In the genomic region with DNA sequence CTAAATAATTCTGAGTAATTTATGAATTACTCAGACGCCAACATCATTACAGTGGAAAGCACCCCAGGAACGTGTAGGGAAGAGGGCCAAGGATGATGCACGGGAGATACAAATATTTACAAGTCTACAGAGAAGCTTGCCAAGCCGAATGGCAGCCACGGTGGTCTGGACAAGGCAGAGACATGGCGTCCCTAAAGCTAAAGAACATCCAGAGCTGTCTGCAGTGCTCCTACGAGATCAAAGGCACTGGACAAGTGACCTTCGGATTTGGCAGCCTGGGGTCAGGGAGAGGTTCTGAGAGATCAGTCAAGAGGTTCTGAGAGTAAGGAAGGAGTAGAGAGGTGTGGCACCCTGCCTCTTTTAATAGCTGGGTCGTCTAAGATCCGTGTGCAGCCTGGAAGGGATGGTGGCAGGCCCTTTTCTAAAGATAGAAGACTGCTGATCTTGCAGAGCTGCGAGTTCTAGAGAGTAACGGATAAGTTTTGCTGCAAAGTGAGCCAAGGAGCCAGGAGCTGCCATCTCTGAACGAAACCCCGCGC, we compare ENCODE assay signal across 8 mouse cellular contexts. TPM values are rescaled to one million over a fixed set of nuclear protein-coding genes. Genes with fewer than 3 reads are reported as not detected.
DNase-seq lines count a peak whose midpoint lies in the region; ATAC-seq and TF ChIP-seq lines count a peak whose summit lies in the region.

No protein-coding gene starts in this region.

- no peaks in the 10 kb centered on the region for H3K27me3 ChIP-seq in hindbrain, embryonic 12.5 days

- no peak for TF ChIP-seq CTCF in left cerebral cortex, adult 2 months (IDR thresholded peaks at IDR 0.05)

- no peak for DNase-seq in left cerebral cortex, adult 2 months (ENCODE audit: extremely low spot score in 1 of 2, low spot score in 2 of 2)
- no peak for DNase-seq in left cerebral cortex, postnatal 36 days (ENCODE audit: low spot score in 2 of 2)
- DNase-seq in c-Kit-positive CD71-positive TER-119-positive erythroid progenitor cells, embryonic 14.5 days (ENCODE audit: low spot score) = peak; percentile 19
- DNase-seq in lung, postnatal 4 days = peak; percentile 45 to 55
- no peak for DNase-seq in natural killer cell, adult 2 months (ENCODE audit: low spot score in 2 of 2)
- DNase-seq in layer of hippocampus, postnatal 25 days (ENCODE audit: extremely low spot score in 1 of 2, low spot score in 1 of 2) = no peak
- DNase-seq in spleen, postnatal 10 days (ENCODE audit: low spot score in 2 of 2) = no peak

- H3K9me3 ChIP-seq in hindbrain, embryonic 12.5 days (replicated peaks) = no peaks in the 10 kb centered on the region

- peak overlapping the region; percentile 80; the same call in 1 of the 2 replicates for H3K9ac ChIP-seq in hindbrain, embryonic 12.5 days

- ATAC-seq in hindbrain, embryonic 12.5 days (ENCODE audit: low FRiP score) = peak; percentile 34; the same call in 1 of the 2 replicates

- H3K36me3 ChIP-seq in hindbrain, embryonic 12.5 days = no peaks in the 10 kb centered on the region

- intact Hi-C loops in left cerebral cortex, adult 2 months (cut with DNase I) = no loop called here
- intact Hi-C loops in left cerebral cortex, postnatal 36 days (cut with DNase I) = no loop called here

- 43% methylated on average over 15 of the region's 15 CpGs for WGBS in hindbrain, embryonic 12.5 days

- H3K4me2 ChIP-seq in hindbrain, embryonic 12.5 days (replicated peaks) = peak overlapping the region; percentile 69

- peak overlapping the region; percentile 87 for H3K27ac ChIP-seq in left cerebral cortex, adult 2 months
- no peak overlapping the region for H3K27ac ChIP-seq in hindbrain, embryonic 12.5 days

- H3K4me1 ChIP-seq in hindbrain, embryonic 12.5 days = peaks cover 4% of the 10 kb centered on the region

- peak overlapping the region; percentile 94 for H3K4me3 ChIP-seq in left cerebral cortex, adult 2 months
- peak overlapping the region; percentile 71 for H3K4me3 ChIP-seq in hindbrain, embryonic 12.5 days

RNA-seq across cellular contexts. Expression of a gene that starts 0.4 kb away (rescaled TPM):
- 1 to 10 TPM; 5.5 to 6.4 TPM for total RNA-seq in left cerebral cortex, adult 2 months (2021)
- total RNA-seq in left cerebral cortex, postnatal 36 days (2021) = 1 to 10 TPM; 6.0 to 7.2 TPM
- 59.1 and 59.4 TPM in 2 replicates for polyA plus RNA-seq in hindbrain, embryonic 12.5 days (2016; fragmentation: Nextera tagmentation; extraction: Ambion mirVana)
- 1 to 10 TPM; 9.1 to 9.8 TPM for total RNA-seq in layer of hippocampus, postnatal 25 days (2021)

Comparison
In these comparisons a context has a peak if more than half of its experiments do, and no peak if none do; other contexts are left out.
1. DNase-seq: peak in c-Kit-positive CD71-positive TER-119-positive erythroid progenitor cells, embryonic 14.5 days (single experiment) and lung, postnatal 4 days (2 of 2); none in left cerebral cortex, adult 2 months (0 of 2), left cerebral cortex, postnatal 36 days (0 of 2), natural killer cell, adult 2 months (0 of 2), layer of hippocampus, postnatal 25 days (0 of 2) and spleen, postnatal 10 days (0 of 2).